In genomic region chr19:24515941-24516340, GRCm38 (mm10) we compare ENCODE assay signal across 19 mouse cellular contexts.
"Had no signal": no experiment of that assay in that cellular context is flagged by ENCODE, and none has a peak within 500 bp of the region (broad histone marks: within the 10 kb centered on the region; RNA-seq: fewer than 3 reads in every experiment).

No protein-coding gene starts in this region.

- DNase-seq: kidney, adult 18-20 months; kidney, adult 9 months; kidney, postnatal 14 days; kidney, postnatal 4 days; layer of hippocampus, adult 9-11 months; lung, adult 18-20 months; lung, postnatal 10 days; lung, postnatal 36 days; right cerebral cortex, adult 18-20 months; right cerebral cortex, postnatal 25 days; thymus, adult 18-20 months; thymus, postnatal 36 days had no signal

- H3K27me3 ChIP-seq: lung, embryonic 15.5 days; midbrain, embryonic 12.5 days; midbrain, embryonic 15.5 days; neural tube, embryonic 12.5 days had no signal

- H3K9me3 ChIP-seq: lung, embryonic 15.5 days; midbrain, embryonic 12.5 days; midbrain, embryonic 15.5 days; neural tube, embryonic 12.5 days; neural tube, embryonic 15.5 days had no signal

- H3K36me3 ChIP-seq: lung, embryonic 15.5 days; midbrain, embryonic 12.5 days; midbrain, embryonic 15.5 days; neural tube, embryonic 12.5 days; neural tube, embryonic 15.5 days had no signal

- H3K27ac ChIP-seq: lung, embryonic 15.5 days; midbrain, embryonic 12.5 days; midbrain, embryonic 15.5 days; neural tube, embryonic 12.5 days; neural tube, embryonic 15.5 days had no signal

- H3K4me3 ChIP-seq: lung, embryonic 15.5 days; midbrain, embryonic 12.5 days; midbrain, embryonic 15.5 days; neural tube, embryonic 12.5 days; neural tube, embryonic 15.5 days had no signal

- H3K4me2 ChIP-seq: lung, embryonic 15.5 days; midbrain, embryonic 12.5 days; midbrain, embryonic 15.5 days; neural tube, embryonic 12.5 days; neural tube, embryonic 15.5 days had no signal

- H3K4me1 ChIP-seq: midbrain, embryonic 12.5 days; midbrain, embryonic 15.5 days; neural tube, embryonic 12.5 days; neural tube, embryonic 15.5 days had no signal

- H3K9ac ChIP-seq: lung, embryonic 15.5 days; midbrain, embryonic 12.5 days; midbrain, embryonic 15.5 days; neural tube, embryonic 12.5 days; neural tube, embryonic 15.5 days had no signal

- ATAC-seq: inflammation-experienced regulatory T-cells, adult 6 months; intestine, embryonic 16.5 days; midbrain, embryonic 15.5 days had no signal
